Mouse (Mus musculus) fibroblast of lung, adult 2 months (primary cell): ENCODE measurements around the gene Aifm1.

Source experiments
- DNase-seq: peaks from one replicate; pipeline ENCODE4 v3.0.0-alpha.2; 2011; ENCODE audit warnings: low read depth

Aifm1 gene

GRCm38 (mm10) chrX:48513166-48513807 is at the start of gene Aifm1:
TSS of gene Aifm1 (minus strand) at chrX:48513563.
- DNase-seq: peak; percentile 86

GRCm38 (mm10) chrX:48532175-48532574 is 18.8 kb upstream of the Aifm1 start:
- DNase-seq: peak; percentile 27

DNA sequence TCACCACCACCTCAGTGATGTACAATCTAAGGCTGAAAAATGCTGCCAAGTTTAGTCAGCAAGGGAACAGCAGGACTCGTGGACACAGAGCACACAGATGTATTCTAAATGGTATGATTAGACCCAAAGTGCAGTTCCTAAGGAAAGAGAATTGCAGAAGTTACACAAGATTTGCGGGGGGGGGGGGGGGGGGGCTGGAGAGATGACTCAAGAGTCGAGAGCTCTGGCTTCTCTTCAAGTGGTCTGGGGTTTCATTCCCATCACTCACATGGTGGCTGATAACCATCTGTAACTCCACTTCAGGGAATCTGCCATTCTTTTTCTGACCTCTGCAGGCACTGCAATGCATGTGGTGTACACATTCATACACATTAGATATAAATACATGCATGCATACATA is 13.1 kb upstream of the Aifm1 start:
- DNase-seq: peak; percentile 17

GRCm38 (mm10) chrX:48525866-48526265 is 12.5 kb upstream of the Aifm1 start:
- peak; percentile 17 for DNase-seq

- DNase-seq: no peak
Observed at GRCm38 (mm10) chrX:48525332-48525731, 12.0 kb upstream of the Aifm1 start.

GRCm38 (mm10) chrX:48523512-48523911 is 10.1 kb upstream of the Aifm1 start:
- DNase-seq: no peak

GRCm38 (mm10) chrX:48521651-48522050 is 8.3 kb upstream of the Aifm1 start:
- no peak for DNase-seq

DNA sequence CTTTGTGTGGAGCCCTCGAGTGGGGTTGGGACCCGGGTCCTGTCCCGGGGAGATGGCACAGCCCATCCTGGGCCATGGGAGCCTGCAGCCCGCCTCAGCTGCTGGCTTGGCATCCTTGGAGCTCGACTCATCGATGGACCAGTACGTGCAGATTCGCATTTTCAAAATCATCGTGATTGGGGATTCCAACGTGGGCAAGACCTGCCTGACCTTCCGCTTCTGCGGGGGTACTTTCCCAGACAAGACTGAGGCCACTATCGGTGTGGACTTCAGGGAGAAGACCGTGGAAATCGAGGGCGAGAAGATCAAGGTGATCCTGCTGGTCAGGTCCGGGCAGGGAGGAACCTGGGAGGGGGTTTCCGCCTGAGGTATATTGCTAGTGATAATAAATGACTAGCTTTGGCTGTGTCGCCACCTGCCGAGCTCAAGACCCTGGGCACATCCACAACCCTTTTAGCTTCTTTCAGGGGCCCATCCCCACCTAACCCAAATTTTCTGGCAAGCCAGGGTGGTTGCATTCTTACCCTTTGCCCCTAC is 6.3 kb upstream of the Aifm1 start:
- no peak for DNase-seq

DNA sequence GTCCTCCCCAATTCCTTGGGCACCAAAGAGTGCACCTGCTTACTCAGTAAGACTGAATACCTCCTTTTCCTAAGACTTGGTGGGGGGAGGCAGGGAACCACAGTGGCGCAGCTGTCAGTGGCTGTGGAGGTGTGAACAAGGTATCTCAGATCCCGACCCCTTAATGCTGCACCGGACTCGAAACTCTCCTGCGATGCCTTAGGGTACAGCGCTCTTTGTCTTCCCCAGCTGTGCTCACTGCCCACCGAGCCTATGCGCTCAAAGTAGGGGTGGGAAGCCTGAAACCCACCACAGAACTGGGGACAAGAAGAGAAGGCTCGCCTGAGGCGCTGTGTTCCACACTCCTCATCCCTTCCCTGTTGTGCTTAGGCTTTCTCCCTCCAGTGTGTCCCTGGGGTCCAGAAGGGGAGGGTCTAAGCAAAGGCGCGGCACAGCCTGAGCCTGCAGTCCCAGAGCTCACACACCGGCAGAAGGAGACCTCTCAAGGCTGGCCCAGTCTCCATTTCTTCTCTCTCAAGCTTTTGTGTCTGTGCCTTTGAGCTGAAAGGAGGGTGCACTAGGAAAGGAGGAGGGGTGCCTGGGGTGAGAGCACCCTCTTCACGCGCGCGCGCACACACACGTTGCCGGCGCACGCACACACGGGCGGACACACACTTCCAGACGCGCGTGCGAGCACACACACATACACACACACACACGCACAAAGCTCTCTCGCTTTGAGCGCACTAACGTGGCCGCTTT is 5.6 kb upstream of the Aifm1 start, which contains the start of gene Rab33a:
Gene Rab33a, plus strand, starts transcription at position 478 of the 741 bp plus-strand sequence.
- DNase-seq: no peak

DNA sequence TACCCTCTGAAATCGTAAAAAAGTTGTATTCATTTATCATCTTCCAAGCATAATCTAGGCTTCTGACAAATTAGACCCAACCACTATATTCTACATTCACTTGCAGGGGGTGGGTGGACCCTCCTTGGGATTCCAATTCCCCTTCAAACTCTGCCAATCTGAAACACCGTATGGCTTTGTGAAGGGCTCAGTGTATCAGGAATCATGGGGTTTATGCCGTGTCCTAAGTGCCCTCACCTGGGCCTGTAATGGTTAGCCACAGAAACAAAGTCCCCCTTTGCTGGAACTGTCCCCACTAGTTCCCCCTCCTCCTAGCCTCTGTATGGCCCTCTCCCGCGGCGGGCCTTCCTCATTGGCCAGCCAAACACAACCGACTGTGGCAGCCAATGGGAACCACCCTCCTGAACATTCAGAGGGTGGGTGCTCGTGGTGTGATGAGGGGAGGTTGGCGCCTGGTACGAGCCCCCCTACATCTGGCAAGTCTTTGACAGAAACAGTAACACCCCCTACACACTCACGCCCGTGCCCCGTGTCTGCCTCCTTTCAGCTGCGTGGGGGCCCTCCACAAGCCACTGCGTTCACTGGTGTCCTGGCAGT is 4.9 kb upstream of the Aifm1 start:
- DNase-seq: no peak

GRCm38 (mm10) chrX:48513824-48514223 is 461 bp upstream of the Aifm1 start:
- DNase-seq: peak; percentile 14

GRCm38 (mm10) chrX:48493763-48494162 is 19.6 kb downstream of the Aifm1 start:
- no peak for DNase-seq

GRCm38 (mm10) chrX:48481687-48482086 is 31.7 kb downstream of the Aifm1 start:
- no peak for DNase-seq

GRCm38 (mm10) chrX:48481095-48481494 is 32.3 kb downstream of the Aifm1 start:
- no peak for DNase-seq

- no peak for DNase-seq
Observed at GRCm38 (mm10) chrX:48467355-48467946, 45.9 kb downstream of the Aifm1 start.

GRCm38 (mm10) chrX:48466174-48466573 is 47.2 kb downstream of the Aifm1 start:
- DNase-seq: no peak

DNA sequence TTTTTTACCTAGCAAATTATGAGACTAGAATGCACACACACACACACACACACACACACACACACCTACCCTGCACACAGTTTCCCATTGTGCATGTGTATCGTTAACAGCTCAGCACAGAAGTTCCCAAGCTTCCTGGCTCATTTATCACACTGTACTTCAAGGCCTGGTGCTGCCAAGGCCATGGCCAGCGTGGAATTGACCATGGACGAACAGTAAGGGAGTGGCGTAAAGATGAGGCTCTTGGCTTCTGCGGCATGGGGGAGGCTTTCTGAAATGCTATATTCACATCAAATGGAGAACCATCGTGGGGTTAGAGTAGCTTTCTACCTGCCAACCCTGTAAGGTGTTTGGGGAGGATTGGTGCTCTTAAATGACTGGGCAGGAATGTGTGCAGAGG is 48.9 kb downstream of the Aifm1 start:
- no peak for DNase-seq

- no peak for DNase-seq
Observed at GRCm38 (mm10) chrX:48463636-48464035, 49.7 kb downstream of the Aifm1 start.

- no peak for DNase-seq
Observed at GRCm38 (mm10) chrX:48462754-48463507, 50.4 kb downstream of the Aifm1 start, which contains the start of gene Elf4. TSS of gene Elf4 (minus strand) at chrX:48463132.

DNA sequence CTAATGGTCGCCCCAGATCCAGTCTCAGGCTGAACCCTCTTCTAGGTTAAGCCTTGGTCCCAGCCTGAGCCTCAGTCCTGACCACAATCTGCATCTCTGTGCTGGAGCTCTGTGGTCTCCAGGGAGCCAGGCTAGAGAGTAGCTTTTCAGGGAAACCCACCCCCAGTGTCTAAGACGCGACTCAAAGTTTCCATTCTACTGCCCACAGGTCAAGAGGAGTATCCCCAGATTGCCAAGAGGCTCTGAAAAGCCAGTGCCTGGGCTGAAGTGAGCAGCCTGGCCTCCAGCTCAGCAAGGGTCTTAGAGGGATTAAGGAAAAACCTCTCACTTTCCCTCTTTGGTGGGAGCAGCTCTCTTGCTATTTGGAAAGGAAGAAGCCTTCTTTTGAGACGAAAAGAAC is 51.1 kb downstream of the Aifm1 start:
- no peak for DNase-seq

- no peak for DNase-seq
Observed at GRCm38 (mm10) chrX:48461006-48461405, 52.4 kb downstream of the Aifm1 start.

- DNase-seq: no peak
Observed at GRCm38 (mm10) chrX:48460496-48460895, 52.9 kb downstream of the Aifm1 start.
